Mouse (Mus musculus) myocyte (in vitro differentiated cells): ENCODE measurements around the gene Dolpp1. TPM values are rescaled to one million over a fixed set of nuclear protein-coding genes. Genes with fewer than 3 reads are reported as not detected.

Experiments used
- H3K27me3 ChIP-seq: one replicate; pipeline ENCODE4 v1.6.1; 2011; ENCODE audit not compliant: control insufficient read depth, insufficient read depth, insufficient read length
- H3K36me3 ChIP-seq: one replicate; pipeline ENCODE4 v1.6.1; 2011; ENCODE audit not compliant: control insufficient read depth, insufficient read depth
- H3K4me2 ChIP-seq: one replicate; pipeline ENCODE4 v1.6.1; 2011; ENCODE audit warnings: low read depth, control low read depth
- H3K4me3 ChIP-seq: one replicate; pipeline ENCODE4 v1.5.1; 2011; ENCODE audit warnings: mild to moderate bottlenecking, control low read depth, moderate library complexity
- H3K79me2 ChIP-seq: one replicate; pipeline ENCODE4 v1.6.1; 2011; ENCODE audit not compliant: control insufficient read depth, insufficient read depth
- H3ac ChIP-seq: one replicate; pipeline ENCODE4 v1.6.1; 2011; ENCODE audit not compliant: control insufficient read depth, insufficient read length
- CEBPB ChIP-seq: IDR thresholded peaks from 2 replicates; pipeline ENCODE4 v1.6.1; 2011; ENCODE audit warnings: mild to moderate bottlenecking, moderate library complexity; ENCODE audit not compliant: poor library complexity, insufficient read depth, severe bottlenecking
- E2F4 ChIP-seq: IDR thresholded peaks from one replicate; pipeline ENCODE4 v1.6.1; 2011; ENCODE audit warnings: mild to moderate bottlenecking, control low read depth, moderate library complexity; ENCODE audit not compliant: insufficient read depth
- MAX ChIP-seq: IDR thresholded peaks from one replicate; pipeline ENCODE4 v1.6.1; 2011; ENCODE audit warnings: low read depth, mild to moderate bottlenecking, control low read depth
- MYOD1 ChIP-seq, 3 experiments: IDR thresholded peaks; one replicate each; pipeline ENCODE4 v1.6.1; 2011; ENCODE audit warnings: control low read depth in 2 of 3, low read depth in 2 of 3, mild to moderate bottlenecking in 2 of 3, moderate library complexity in 1 of 3; ENCODE audit not compliant: insufficient read length in 2 of 3, control insufficient read depth in 1 of 3
- MYOG ChIP-seq, 3 experiments: IDR thresholded peaks; one replicate each; pipeline ENCODE4 v1.6.1; 2011; ENCODE audit warnings: control low read depth in 2 of 3, low read depth in 2 of 3, mild to moderate bottlenecking in 2 of 3; ENCODE audit not compliant: insufficient read length in 2 of 3, control insufficient read depth in 1 of 3, insufficient read depth in 1 of 3
- POLR2A ChIP-seq: IDR thresholded peaks from one replicate; pipeline ENCODE4 v1.6.1; 2011; ENCODE audit warnings: low read depth, mild to moderate bottlenecking, control low read depth, moderate library complexity; ENCODE audit not compliant: insufficient read length
- POLR2AphosphoS2 ChIP-seq: IDR thresholded peaks from one replicate; pipeline ENCODE4 v1.6.1; 2011; ENCODE audit warnings: low read depth, control low read depth; ENCODE audit not compliant: insufficient read length
- REST ChIP-seq: IDR thresholded peaks from one replicate; pipeline ENCODE4 v1.6.1; 2011; ENCODE audit warnings: mild to moderate bottlenecking, control low read depth, moderate library complexity; ENCODE audit not compliant: insufficient read depth, insufficient read length
- SRF ChIP-seq: IDR thresholded peaks from one replicate; pipeline ENCODE4 v1.6.1; 2011; ENCODE audit warnings: low read depth; ENCODE audit not compliant: control insufficient read depth, insufficient read length
- TCF12 ChIP-seq: IDR thresholded peaks from one replicate; pipeline ENCODE4 v1.6.1; 2011; ENCODE audit warnings: mild to moderate bottlenecking, control low read depth; ENCODE audit not compliant: poor library complexity, insufficient read depth, severe bottlenecking
- TCF3 ChIP-seq: IDR thresholded peaks from one replicate; pipeline ENCODE4 v1.6.1; 2011; ENCODE audit warnings: low read depth, control low read depth; ENCODE audit not compliant: insufficient read length
- USF1 ChIP-seq: IDR thresholded peaks from one replicate; pipeline ENCODE4 v1.6.1; 2011; ENCODE audit warnings: low read depth, mild to moderate bottlenecking, control low read depth, moderate library complexity
- polyA plus RNA-seq: library from polyadenylated mRNA; unstranded; fragments of >200 nt; fragmentation: generic; extraction: Trizol; gene quantifications from one replicate; pipeline ENCODE4 v1.2.1, GENCODE M21; 2012; ENCODE audit warnings: missing spikeins

Gene Dolpp1
- polyA plus RNA-seq, 1 experiment: 15.7 TPM

- TF ChIP-seq MAX (no peak), MYOG (IDR thresholded peaks at IDR 0.05; ENCODE audit: control insufficient read depth in 1 of 3, insufficient read depth in 1 of 3, insufficient read length in 2 of 3, low read depth in 2 of 3) (no peak), REST (no peak), POLR2AphosphoS2 (no peak), MYOD1 (IDR thresholded peaks at IDR 0.05; ENCODE audit: control insufficient read depth in 1 of 3, insufficient read length in 2 of 3, low read depth in 2 of 3) (no peak), E2F4 (no peak), CEBPB (no peak), TCF3 (no peak), USF1 (no peak), TCF12 (no peak)
- Histone ChIP-seq H3ac (no peak overlapping the region), H3K4me3 (peak overlapping the region; percentile 98), H3K27me3 (no peaks in the 10 kb centered on the region), H3K4me2 (peak overlapping the region; percentile 94), H3K79me2 (peaks cover 62% of the 10 kb centered on the region), H3K36me3 (no peaks in the 10 kb centered on the region)
Observed at GRCm38 (mm10) chr2:30417595-30418165, 25.6 kb downstream of the Dolpp1 start.

DNA sequence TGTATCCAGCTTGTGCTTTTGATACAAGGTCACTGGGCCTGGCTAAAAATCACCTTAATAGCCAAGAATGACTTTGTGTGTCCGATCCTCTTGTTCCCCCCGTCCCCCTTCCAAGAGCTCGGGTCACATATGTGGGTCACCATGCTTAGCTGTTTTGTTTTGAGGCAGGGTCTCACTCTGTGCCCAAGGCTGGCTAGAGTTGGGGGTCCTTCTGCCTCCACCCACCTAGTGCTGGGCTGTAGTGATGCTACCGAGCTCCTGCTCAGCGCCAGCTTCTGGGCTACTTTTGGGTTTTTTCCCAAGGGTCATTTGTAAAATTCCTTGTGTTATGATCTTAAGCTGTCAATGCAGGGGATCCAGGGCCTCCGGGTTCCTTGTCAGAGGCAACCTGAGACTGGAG, 26.2 kb downstream of the Dolpp1 start:
- H3K79me2 ChIP-seq: peaks cover 68% of the 10 kb centered on the region
- no peaks in the 10 kb centered on the region for H3K27me3 ChIP-seq
- TF ChIP-seq CEBPB: no peak
- no peak for TF ChIP-seq POLR2A
- TF ChIP-seq TCF3: no peak
- no peak for TF ChIP-seq MAX
- TF ChIP-seq MYOG (IDR thresholded peaks at IDR 0.05; ENCODE audit: control insufficient read depth in 1 of 3, insufficient read depth in 1 of 3, insufficient read length in 2 of 3, low read depth in 2 of 3): no peak
- no peak for TF ChIP-seq POLR2AphosphoS2
- TF ChIP-seq USF1: no peak
- TF ChIP-seq REST: no peak
- no peak for TF ChIP-seq SRF
- TF ChIP-seq TCF12: no peak
- TF ChIP-seq E2F4: no peak
- TF ChIP-seq MYOD1 (IDR thresholded peaks at IDR 0.05; ENCODE audit: control insufficient read depth in 1 of 3, insufficient read length in 2 of 3, low read depth in 2 of 3): no peak
- H3K4me3 ChIP-seq: no peak overlapping the region
- H3ac ChIP-seq: no peak overlapping the region
- H3K36me3 ChIP-seq: no peaks in the 10 kb centered on the region
- peak overlapping the region; percentile 94 for H3K4me2 ChIP-seq

DNA sequence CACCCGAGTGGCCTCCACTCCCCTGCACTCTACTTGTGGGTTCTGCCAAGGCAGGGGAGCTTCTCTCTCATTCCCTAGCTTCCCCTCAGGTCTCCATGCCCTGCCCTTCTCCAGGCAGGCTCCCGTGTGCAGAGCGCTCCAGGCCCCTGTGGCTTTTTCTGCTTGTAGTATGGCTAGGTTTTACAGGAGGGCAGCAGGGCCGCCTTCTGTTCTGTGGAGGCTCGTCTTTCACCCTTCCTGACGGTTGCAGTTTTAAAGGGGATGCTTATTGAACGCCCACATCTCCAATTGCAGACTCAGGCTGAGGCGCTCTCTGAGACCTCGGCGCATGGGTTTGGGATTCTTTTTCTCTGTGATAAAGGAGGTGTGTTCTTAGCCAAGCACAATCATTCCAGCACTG, 27.1 kb downstream of the Dolpp1 start:
- H3K27me3 ChIP-seq: no peaks in the 10 kb centered on the region
- no peak overlapping the region for H3ac ChIP-seq
- peaks cover 76% of the 10 kb centered on the region for H3K79me2 ChIP-seq
- TF ChIP-seq CEBPB (no peak), TCF3 (no peak), POLR2AphosphoS2 (no peak), REST (no peak), E2F4 (no peak), SRF (no peak), TCF12 (no peak), MYOD1 (IDR thresholded peaks at IDR 0.05; ENCODE audit: control insufficient read depth in 1 of 3, insufficient read length in 2 of 3, low read depth in 2 of 3) (no peak), MAX (no peak), POLR2A (no peak), USF1 (no peak), MYOG (IDR thresholded peaks at IDR 0.05; ENCODE audit: control insufficient read depth in 1 of 3, insufficient read depth in 1 of 3, insufficient read length in 2 of 3, low read depth in 2 of 3) (no peak)
- H3K4me3 ChIP-seq: no peak overlapping the region
- peak overlapping the region; percentile 94 for H3K4me2 ChIP-seq
- no peaks in the 10 kb centered on the region for H3K36me3 ChIP-seq

- TF ChIP-seq MYOG (IDR thresholded peaks at IDR 0.05; ENCODE audit: control insufficient read depth in 1 of 3, insufficient read depth in 1 of 3, insufficient read length in 2 of 3, low read depth in 2 of 3): no peak
- TF ChIP-seq REST: no peak
- no peak for TF ChIP-seq TCF12
- TF ChIP-seq POLR2AphosphoS2: no peak
- Histone ChIP-seq H3K4me3 (no peak overlapping the region), H3K79me2 (peaks cover 86% of the 10 kb centered on the region), H3K4me2 (no peak overlapping the region), H3ac (no peak overlapping the region), H3K36me3 (no peaks in the 10 kb centered on the region), H3K27me3 (no peaks in the 10 kb centered on the region)
Observed at GRCm38 (mm10) chr2:30421432-30421831, 29.4 kb downstream of the Dolpp1 start.

- Histone ChIP-seq H3K27me3 (no peaks in the 10 kb centered on the region), H3K36me3 (peaks cover 30% of the 10 kb centered on the region), H3ac (no peak overlapping the region), H3K4me2 (no peak overlapping the region), H3K79me2 (peaks cover 11% of the 10 kb centered on the region), H3K4me3 (no peak overlapping the region)
- peak in 2 of 3 experiments; percentile 32 to 55 for TF ChIP-seq MYOD1 (IDR thresholded peaks at IDR 0.05; ENCODE audit: control insufficient read depth in 1 of 3, insufficient read length in 2 of 3, low read depth in 2 of 3)
- TF ChIP-seq CEBPB: peak; percentile 67; the same call in 1 of the 2 replicates
- TF ChIP-seq REST: no peak
- peak in 2 of 3 experiments; percentile 57 to 73 for TF ChIP-seq MYOG (IDR thresholded peaks at IDR 0.05; ENCODE audit: control insufficient read depth in 1 of 3, insufficient read depth in 1 of 3, insufficient read length in 2 of 3, low read depth in 2 of 3)
- peak; percentile 20 for TF ChIP-seq TCF12
- no peak for TF ChIP-seq E2F4
- no peak for TF ChIP-seq TCF3
- TF ChIP-seq SRF: no peak
- no peak for TF ChIP-seq MAX
- no peak for TF ChIP-seq USF1
- TF ChIP-seq POLR2A: no peak
- no peak for TF ChIP-seq POLR2AphosphoS2
Observed at GRCm38 (mm10) chr2:30429156-30429555, 37.1 kb downstream of the Dolpp1 start.
